Mouse (Mus musculus) ovary, postnatal 14 days (tissue): ENCODE data around the gene Slc29a4.
A peak's percentile ranks its signal among the peaks of the same experiment; 100 is the strongest.

Experiments used
- DNase-seq: peaks from one replicate; pipeline ENCODE4 v3.0.0; 2022; ENCODE audit warnings: low spot score

Gene Slc29a4

DNA sequence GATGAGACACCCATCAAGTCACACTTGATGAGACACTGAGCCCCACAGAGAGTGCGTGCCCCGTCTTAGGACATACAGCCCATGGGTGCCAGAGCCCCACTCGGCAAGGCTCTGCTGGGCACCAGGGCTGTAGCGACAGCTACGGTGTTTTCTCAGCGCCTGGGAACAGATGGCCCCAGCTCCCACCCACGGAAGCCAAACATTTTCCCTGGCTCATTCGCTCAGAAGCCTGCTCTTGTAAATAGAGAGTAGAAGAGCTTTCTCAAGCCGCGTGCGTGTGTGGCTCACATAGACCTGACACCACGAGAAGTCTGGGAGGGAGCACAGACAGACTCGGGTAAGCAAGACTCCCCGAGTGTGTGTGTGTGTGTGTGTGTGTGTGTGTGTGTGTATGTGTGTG lies at the start of gene Slc29a4:
Slc29a4 (plus strand) TSS at position 265 of the 400 bp plus-strand sequence.
- no peak for DNase-seq

DNA sequence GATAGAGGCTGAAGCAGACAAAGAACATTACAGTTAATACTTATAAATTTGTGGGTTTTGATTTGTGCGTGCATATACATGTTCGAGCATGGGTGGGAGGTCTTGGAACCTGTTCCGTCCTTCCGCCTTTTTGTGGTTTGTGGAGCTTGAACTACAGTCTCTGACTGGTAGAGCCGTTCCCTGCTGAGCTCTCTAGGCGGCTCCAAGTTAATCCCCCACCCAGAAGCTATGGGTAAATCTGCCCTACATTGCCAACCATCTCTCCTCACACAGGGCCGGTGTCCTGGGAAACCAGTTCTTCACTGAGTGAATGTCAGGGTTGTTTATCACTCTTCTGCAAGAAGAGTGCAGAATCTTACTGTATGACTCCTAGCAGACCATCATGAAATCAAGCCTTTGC lies 44.1 kb upstream of the Slc29a4 start:
- DNase-seq: no peak

GRCm38 (mm10) chr5:142649460-142650050 lies 42.8 kb upstream of the Slc29a4 start:
- DNase-seq: no peak

GRCm38 (mm10) chr5:142650390-142650789 lies 41.9 kb upstream of the Slc29a4 start:
- no peak for DNase-seq

- no peak for DNase-seq
These were observed 41.4 kb upstream of the Slc29a4 start for GRCm38 (mm10) chr5:142650794-142651497.

GRCm38 (mm10) chr5:142652266-142652665 lies 40.0 kb upstream of the Slc29a4 start:
- no peak for DNase-seq

DNA sequence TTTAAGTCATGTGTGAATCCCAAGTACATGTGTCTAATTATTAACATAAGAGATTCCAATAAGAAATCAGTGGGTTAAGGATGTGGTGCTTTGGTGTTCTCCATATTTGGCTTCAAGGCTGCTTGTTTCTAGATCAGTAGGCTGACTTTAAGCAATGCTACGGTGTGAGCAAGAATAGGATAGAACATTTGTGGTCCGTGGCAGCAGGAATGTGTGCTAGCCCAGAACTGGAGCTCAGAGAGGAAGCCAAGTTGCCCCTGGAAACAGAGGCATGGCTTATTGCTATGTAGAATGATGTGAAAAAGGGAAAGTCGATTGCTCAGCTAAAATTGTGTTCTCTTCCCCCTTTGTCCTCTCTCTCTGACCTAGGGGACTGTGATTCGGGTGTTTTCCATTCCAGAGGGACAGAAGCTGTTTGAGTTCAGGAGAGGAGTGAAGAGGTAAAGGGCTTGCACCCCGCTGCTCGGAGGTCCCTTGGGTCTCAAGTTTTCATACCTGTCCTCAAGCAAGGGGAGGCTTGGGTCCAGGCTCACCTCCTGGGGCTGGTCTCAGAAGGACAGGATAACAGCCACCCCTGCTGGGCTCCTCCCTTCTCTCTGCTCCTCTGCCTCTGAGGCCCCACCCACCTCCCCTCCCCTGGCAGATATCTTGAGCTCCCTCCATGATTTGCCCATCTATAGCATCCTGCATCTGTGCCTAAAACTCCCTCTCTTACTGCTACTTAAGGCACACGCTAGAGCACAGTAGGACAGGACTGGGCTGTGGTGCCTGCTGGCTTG lies 31.5 kb upstream of the Slc29a4 start:
- DNase-seq: no peak

DNA sequence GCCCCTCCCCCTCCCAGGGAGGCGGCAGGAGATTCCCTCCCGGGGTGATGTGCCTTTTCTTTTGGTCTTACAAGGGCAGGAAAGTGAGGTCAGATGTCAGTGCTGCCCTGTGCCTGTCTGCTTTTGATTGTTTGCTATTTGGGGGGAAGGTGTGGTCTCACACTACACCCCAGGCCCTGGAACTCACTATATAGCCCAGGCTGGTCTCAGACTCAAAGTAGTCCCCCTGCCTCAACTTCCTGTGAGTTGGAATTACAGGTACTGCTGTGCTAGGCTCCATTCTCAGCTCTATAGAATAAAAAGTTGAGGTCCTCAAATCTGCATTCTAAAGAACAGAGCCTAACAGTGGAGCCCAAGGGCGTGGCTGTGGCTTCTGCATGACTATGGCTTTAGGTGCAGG lies 24.4 kb upstream of the Slc29a4 start:
- no peak for DNase-seq

DNA sequence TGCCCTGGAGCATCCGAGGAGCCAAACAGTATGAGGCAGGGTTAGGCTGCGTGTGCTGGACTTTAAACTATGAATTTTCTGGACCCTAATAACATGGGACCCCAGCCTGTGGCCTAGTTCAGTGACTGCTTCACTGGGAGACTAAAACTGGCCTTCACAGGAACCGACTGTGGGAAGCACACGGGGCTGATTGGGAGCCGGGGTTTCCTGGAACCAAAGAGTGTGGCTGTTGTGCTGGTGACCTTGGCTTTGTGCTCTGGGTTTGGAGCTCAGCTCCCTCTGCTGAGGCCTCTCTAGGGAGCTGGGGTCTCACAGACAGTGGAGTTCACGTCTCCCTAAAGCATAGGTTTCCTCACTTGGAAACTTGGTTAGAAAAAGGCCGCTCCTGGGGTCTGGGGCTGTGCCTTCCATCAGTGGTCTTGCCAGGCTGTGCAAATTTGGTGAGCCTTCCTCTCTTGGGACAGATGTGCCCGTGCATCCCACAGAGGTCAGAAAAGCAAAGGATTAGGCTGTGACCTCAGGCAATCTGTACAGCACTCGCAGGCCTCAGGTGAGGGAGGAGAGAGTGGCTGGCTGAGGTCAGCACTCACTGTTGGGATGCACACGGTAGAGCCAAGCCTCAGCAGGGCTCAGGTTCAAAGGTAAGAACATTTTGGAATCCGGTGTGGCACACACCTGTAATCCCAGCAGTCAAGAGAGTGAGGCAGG lies 23.6 kb upstream of the Slc29a4 start:
- no peak for DNase-seq

DNA sequence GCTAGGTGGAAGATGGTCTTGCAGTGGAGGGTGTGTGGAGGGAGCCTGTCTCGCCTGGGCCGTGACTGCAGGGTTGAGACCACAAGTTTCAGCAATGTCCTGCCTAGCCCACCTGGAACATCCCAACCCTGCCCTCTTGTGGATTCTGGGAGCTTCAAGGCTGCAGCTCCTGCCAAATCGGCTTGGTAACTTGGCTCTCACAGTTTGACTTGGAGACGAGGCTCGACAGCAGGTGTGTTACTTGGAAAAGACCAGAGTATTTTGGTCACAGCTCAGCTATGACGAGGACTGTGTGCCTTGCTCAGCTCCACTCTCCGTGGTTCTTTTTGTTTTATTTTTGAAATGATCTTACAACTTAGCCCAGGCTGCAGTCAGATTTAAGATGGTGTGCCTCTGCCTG lies 22.6 kb upstream of the Slc29a4 start:
- no peak for DNase-seq

DNA sequence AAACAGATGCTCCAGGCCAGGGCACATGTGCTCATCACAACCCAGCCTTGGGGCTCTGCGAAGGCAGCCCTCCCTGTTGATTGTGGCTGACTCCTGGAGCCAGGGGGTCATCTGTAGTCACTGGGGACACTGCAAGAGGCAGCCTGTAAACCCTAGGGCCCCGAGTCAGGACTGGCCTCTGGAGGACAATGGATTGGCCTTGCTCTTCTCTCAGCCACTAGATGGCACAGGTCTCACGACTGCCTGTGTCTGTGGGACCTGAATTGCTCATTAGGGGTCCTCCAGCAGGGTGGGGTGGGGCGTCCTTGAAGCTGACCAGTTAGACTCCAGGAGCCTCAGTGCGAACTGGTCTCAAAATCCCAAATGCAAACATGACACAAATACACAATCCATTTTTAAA lies 19.2 kb upstream of the Slc29a4 start:
- no peak for DNase-seq

DNA sequence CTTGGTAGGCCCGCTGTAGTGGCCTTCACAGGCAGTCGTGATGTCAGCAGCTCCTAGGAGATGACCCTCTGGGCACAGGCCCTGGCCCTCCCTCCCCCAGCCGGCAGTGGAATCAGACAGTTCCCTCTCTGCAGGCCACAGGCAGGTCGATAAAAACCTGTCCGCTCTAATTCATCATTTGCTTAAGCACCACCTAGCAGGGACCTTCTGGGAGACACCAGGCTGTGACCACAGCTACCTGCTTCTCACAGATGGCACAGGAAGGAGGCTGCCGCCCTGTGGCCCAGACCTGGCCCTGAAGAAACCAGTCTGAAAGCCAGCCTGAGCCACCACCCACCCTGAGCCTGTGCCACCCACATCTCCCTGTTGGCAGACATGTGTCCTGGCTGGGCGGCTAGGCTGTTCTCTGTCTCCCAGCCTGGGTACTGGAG lies 14.2 kb upstream of the Slc29a4 start:
- no peak for DNase-seq

- DNase-seq: no peak
These were observed 13.2 kb upstream of the Slc29a4 start for GRCm38 (mm10) chr5:142679065-142679464.

GRCm38 (mm10) chr5:142681911-142682310 lies 10.4 kb upstream of the Slc29a4 start:
- no peak for DNase-seq

DNA sequence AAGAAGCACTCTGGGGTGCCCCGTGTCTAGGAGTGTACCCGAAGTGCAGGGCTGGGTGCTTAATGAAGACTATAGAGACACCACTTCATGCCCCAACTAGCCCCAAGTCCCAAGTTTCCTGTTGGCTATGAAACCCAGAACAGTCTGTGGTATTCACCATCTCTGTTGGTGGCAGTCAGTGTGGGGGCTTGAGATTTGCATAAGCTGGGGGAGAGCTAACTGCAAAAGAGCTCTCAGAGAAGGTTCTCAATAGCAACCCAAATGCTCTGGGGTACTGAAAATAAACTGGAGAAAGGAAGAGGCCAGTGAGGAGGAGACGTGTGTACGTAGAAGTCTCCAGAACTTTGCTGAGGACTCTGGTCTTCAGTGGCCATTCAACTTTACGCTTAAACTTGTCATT lies 9.8 kb upstream of the Slc29a4 start:
- DNase-seq: no peak

- no peak for DNase-seq
These were observed 3.4 kb upstream of the Slc29a4 start for GRCm38 (mm10) chr5:142688866-142689265.

DNA sequence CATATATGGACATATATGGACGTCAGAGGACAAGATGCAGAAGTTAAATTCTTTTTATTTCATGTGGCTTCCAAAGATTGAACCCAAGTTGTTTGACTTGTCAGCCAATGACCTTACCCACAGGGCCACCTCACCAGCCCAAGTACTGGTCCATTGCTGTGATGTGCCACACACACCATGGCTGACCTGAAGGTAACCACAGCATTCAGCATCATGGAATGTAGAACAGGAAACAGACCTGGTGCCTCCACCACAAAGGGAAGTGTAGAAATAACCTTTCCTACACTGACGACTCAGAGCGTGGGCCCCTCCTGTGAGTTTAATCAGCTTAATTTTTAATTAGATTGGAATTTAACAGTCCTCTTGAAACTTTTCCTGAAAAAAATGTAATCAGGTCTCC lies 2.0 kb upstream of the Slc29a4 start:
- DNase-seq: no peak

- DNase-seq: no peak
These were observed 842 bp downstream of the Slc29a4 start for GRCm38 (mm10) chr5:142692971-142693737.

DNA sequence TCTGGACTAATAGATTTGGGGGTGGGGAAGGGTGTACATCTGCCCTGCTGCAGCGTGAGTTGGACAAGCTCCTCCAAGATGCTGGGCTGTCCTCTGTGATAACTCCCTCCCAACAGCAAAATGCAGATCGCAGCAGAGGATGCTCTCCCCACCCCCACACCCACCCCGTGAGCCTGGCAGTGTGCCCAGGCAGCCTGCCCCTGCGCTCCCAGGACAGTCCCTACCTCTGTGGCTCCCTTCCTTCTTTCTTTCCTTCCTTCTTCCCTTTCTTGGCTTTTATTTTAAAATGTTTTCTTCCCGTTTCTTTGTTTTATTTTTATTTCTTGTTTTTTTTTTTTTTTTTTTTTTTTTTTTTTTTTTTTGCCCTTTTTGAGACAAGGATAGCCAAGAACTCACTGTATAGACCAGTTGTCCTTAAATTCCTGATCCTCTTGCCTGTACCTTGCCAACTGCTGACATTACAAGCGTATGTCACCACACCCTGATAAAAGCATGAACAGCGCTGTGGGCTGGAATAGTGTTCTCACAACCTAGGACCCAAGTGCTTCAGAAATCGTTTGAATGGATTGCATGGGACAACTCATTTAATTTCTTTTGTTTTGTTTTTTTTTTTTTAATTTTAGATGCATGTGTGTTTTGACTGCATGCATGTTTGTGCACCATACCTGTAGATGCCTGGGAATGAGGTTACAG lies 1.6 kb downstream of the Slc29a4 start:
- no peak for DNase-seq

DNA sequence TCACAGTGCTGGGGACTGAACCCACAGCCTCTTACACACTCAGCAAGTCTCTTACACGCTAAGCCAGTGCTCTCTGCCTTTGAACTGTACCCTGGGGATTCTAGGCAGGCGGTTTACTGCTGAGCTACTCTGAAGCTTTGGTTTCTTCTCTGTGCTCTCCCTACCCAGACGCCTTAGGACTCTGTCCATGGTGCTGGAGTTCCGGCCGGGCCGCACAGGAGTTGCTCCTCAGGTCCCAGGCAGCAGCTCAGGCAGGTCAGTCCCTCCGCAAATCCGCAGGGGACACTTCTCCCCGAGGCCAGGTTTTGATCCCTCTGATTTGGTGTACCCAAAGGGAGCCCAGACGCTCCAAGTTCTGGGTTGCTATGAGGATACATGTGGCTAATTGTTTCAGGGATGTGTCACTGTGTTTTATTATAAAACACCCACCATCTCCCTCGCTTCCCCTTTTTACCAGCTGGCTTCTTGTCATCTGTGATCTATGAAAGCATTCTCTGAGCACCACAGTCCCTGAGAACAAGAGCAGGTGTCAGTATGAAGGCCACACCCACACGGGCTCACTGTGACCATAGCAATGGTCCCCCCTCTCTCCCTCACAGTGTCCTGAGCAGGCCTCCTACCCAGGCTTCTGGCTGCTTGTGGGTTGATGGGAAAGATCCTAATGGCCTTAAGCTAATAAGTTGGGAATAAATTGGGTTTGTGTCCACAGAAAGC lies 2.5 kb downstream of the Slc29a4 start:
- DNase-seq: peak; percentile 61
